Mouse (Mus musculus): ENCODE results near the gene Col24a1. TPM values are rescaled to one million over a fixed set of nuclear protein-coding genes. Genes with fewer than 3 reads are reported as not detected.
A peak's percentile ranks its signal among the peaks of the same experiment; 100 is the strongest.
"Not testable (repeated sequence)": the region's sequence is repeated elsewhere in the genome, so short reads cannot be mapped to it uniquely, and the experiment has no call there.

Gene Col24a1
- total RNA-seq, 2 experiments from 2014 or later = not detected

- ATAC-seq (ENCODE audit: poor library complexity, severe bottlenecking) = no peak
Observed at GRCm38 (mm10) chr3:145442268-145442667, 150.0 kb downstream of the Col24a1 start.

GRCm38 (mm10) chr3:145443167-145443566 lies 150.9 kb downstream of the Col24a1 start:
- ATAC-seq (ENCODE audit: poor library complexity, severe bottlenecking) = not testable (repeated sequence)

- ATAC-seq (ENCODE audit: poor library complexity, severe bottlenecking) = no peak
Observed at GRCm38 (mm10) chr3:145457039-145457438, 164.8 kb downstream of the Col24a1 start.

- no peak for ATAC-seq (ENCODE audit: poor library complexity, severe bottlenecking)
Observed at GRCm38 (mm10) chr3:145462351-145462750, 170.1 kb downstream of the Col24a1 start.

- ATAC-seq (ENCODE audit: poor library complexity, severe bottlenecking) = no peak
Observed at GRCm38 (mm10) chr3:145463731-145464130, 171.5 kb downstream of the Col24a1 start.

GRCm38 (mm10) chr3:145471094-145471493 lies 178.8 kb downstream of the Col24a1 start:
- ATAC-seq (ENCODE audit: poor library complexity, severe bottlenecking) = no peak

- ATAC-seq (ENCODE audit: poor library complexity, severe bottlenecking) = no peak
Observed at GRCm38 (mm10) chr3:145474163-145474562, 181.9 kb downstream of the Col24a1 start.

GRCm38 (mm10) chr3:145476634-145477033 lies 184.4 kb downstream of the Col24a1 start:
- no peak for ATAC-seq (ENCODE audit: poor library complexity, severe bottlenecking)

GRCm38 (mm10) chr3:145477074-145477473 lies 184.8 kb downstream of the Col24a1 start:
- ATAC-seq (ENCODE audit: poor library complexity, severe bottlenecking) = no peak

GRCm38 (mm10) chr3:145478446-145478845 lies 186.2 kb downstream of the Col24a1 start:
- ATAC-seq (ENCODE audit: poor library complexity, severe bottlenecking) = no peak

GRCm38 (mm10) chr3:145490279-145490678 lies 198.0 kb downstream of the Col24a1 start:
- ATAC-seq (ENCODE audit: poor library complexity, severe bottlenecking) = no peak

- no peak for ATAC-seq (ENCODE audit: poor library complexity, severe bottlenecking)
Observed at GRCm38 (mm10) chr3:145491326-145491725, 199.1 kb downstream of the Col24a1 start.

GRCm38 (mm10) chr3:145498127-145498526 lies 205.9 kb downstream of the Col24a1 start:
- ATAC-seq (ENCODE audit: poor library complexity, severe bottlenecking) = no peak

GRCm38 (mm10) chr3:145498893-145499292 lies 206.6 kb downstream of the Col24a1 start:
- no peak for ATAC-seq (ENCODE audit: poor library complexity, severe bottlenecking)

- no peak for ATAC-seq (ENCODE audit: poor library complexity, severe bottlenecking)
Observed at GRCm38 (mm10) chr3:145504830-145505229, 212.6 kb downstream of the Col24a1 start.

GRCm38 (mm10) chr3:145508550-145508949 lies 216.3 kb downstream of the Col24a1 start:
- ATAC-seq (ENCODE audit: poor library complexity, severe bottlenecking) = no peak

- no peak for ATAC-seq (ENCODE audit: poor library complexity, severe bottlenecking)
Observed at GRCm38 (mm10) chr3:145514197-145514596, 221.9 kb downstream of the Col24a1 start.

- ATAC-seq (ENCODE audit: poor library complexity, severe bottlenecking) = no peak
Observed at GRCm38 (mm10) chr3:145521528-145522080, 229.3 kb downstream of the Col24a1 start.

- ATAC-seq (ENCODE audit: poor library complexity, severe bottlenecking) = no peak
Observed at GRCm38 (mm10) chr3:145522311-145522710, 230.0 kb downstream of the Col24a1 start.

- ATAC-seq (ENCODE audit: poor library complexity, severe bottlenecking) = no peak
Observed at GRCm38 (mm10) chr3:145525266-145525665, 233.0 kb downstream of the Col24a1 start.

- peak; percentile 56 for ATAC-seq (ENCODE audit: poor library complexity, severe bottlenecking)
Observed at GRCm38 (mm10) chr3:145537870-145538269, 245.6 kb downstream of the Col24a1 start.

GRCm38 (mm10) chr3:145548441-145549415 lies 256.5 kb downstream of the Col24a1 start:
- no peak for ATAC-seq (ENCODE audit: poor library complexity, severe bottlenecking)
